Mouse (Mus musculus): ENCODE data around the gene Pifo. TPM values are rescaled to one million over a fixed set of nuclear protein-coding genes. Genes with fewer than 3 reads are reported as not detected.
"Not testable (repeated sequence)": the region's sequence is repeated elsewhere in the genome, so short reads cannot be mapped to it uniquely, and the experiment has no call there.

The Pifo gene
- polyA plus RNA-seq (2015; fragmentation: Nextera tagmentation; extraction: Ambion mirVana): not detected in 2 replicates

DNA sequence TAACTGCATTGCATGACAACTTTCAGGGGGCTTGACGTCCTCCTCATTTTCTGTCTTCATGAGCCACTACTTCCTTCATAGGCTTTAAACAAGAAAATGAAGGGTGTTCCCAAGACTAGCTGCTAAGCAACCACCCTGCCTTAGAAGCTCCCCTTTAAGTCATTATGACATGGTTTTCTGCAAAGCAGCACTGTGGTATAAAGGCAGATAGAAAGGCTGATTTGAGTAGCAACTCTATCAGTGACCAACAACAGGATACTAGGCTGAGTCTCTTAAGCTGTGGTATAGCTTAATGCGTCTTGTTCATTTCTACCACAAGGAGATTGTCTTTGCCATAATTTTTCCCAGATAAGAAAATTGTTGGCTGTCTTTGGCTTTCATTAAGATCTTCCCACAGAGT lies at the start of gene Pifo:
Gene Pifo (minus strand): TSS at position 101 of the 400 bp plus-strand sequence.
- no peaks in the 10 kb centered on the region for H3K36me3 ChIP-seq
- H3K27me3 ChIP-seq: no peaks in the 10 kb centered on the region
- H3K9me3 ChIP-seq: no peaks in the 10 kb centered on the region
- H3K4me1 ChIP-seq: no peaks in the 10 kb centered on the region
- H3K4me3 ChIP-seq: no peak within 1 kb of the TSS
- no peak within 1 kb of the TSS for H3K27ac ChIP-seq
- H3K4me2 ChIP-seq: no peak within 1 kb of the TSS
- H3K9ac ChIP-seq: no peak within 1 kb of the TSS
- no peak for ATAC-seq (ENCODE audit: insufficient number of reproducible peaks, low FRiP score, low TSS enrichment, low read depth)
- WGBS: 84% methylated on average over 2 of the region's 2 CpGs

DNA sequence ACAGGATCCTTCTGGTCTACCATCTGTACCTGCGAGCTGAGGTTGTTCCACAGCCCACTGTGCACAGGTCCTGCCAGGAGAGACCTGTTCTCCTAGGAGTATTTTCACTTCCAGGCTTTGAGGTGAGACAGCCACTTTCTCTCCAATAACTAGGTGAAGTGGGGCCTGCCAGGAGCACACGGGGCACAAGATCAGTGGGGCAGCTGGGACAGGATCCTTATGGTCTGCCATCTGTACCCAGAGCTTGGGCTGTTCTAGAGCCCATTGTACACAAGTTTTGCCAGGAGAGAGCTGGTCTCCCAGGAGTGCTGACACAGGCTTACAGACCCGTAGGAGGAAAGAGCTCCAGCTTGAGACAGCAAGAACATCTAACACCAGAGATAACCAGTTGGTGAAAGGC lies 43.5 kb upstream of the Pifo start:
- H3K27ac ChIP-seq: no peak overlapping the region
- H3K9ac ChIP-seq: no peak overlapping the region
- 72% methylated on average over 3 of the region's 3 CpGs for WGBS
- no peaks in the 10 kb centered on the region for H3K4me1 ChIP-seq
- H3K4me2 ChIP-seq: no peak overlapping the region
- H3K9me3 ChIP-seq: no peaks in the 10 kb centered on the region
- no peak for ATAC-seq (ENCODE audit: insufficient number of reproducible peaks, low FRiP score, low TSS enrichment, low read depth)
- H3K4me3 ChIP-seq: no peak overlapping the region
- H3K27me3 ChIP-seq: no peaks in the 10 kb centered on the region
- H3K36me3 ChIP-seq: no peaks in the 10 kb centered on the region

DNA sequence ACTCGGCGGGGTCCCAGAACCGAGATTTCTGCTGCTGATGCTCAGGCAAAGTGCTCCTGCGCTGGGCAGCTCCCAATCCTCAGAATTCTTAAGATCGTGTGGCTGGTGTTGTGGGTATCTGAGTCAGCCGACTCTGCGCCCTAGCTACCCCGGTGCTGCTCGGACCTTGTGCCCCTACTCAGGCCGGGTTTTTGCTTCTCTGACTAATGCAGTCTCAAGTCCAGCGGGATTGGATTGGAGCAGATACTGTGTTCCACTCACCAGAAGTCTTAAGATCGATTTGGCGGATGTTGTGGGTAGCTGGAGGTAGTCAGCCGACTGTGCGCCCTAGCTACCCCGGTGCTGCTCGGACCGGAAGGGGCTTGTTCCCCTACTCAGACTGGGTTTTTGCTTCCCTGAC lies 37.5 kb upstream of the Pifo start:
- Histone ChIP-seq H3K27me3 (no peaks in the 10 kb centered on the region), H3K36me3 (no peaks in the 10 kb centered on the region), H3K27ac (no peak overlapping the region), H3K9me3 (no peaks in the 10 kb centered on the region), H3K4me2 (no peak overlapping the region), H3K9ac (no peak overlapping the region), H3K4me1 (no peaks in the 10 kb centered on the region), H3K4me3 (no peak overlapping the region)
- 67% methylated on average over 18 of the region's 18 CpGs for WGBS
- ATAC-seq (ENCODE audit: insufficient number of reproducible peaks, low FRiP score, low TSS enrichment, low read depth): no peak

DNA sequence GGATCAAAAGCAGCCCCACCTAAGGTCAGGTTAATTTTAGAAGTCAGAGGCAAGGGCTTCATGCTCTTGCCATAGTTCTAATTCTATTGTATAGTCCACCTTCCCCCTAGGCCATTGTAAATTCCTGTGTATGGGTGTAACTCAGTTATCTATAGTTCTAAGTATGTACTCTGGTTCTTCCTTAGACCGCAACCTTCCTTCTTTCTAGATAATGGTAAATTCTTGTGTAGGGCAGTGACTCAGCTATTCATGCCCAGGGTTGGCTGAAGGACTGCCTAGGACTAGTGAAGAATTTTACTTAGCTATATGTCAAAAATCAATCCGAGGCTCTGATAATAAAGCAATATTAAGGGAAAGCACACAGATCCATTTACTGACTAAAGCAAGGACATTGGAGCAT lies 25.9 kb upstream of the Pifo start:
- H3K36me3 ChIP-seq: no peaks in the 10 kb centered on the region
- no peak overlapping the region for H3K9ac ChIP-seq
- H3K4me2 ChIP-seq: no peak overlapping the region
- no peak overlapping the region for H3K4me3 ChIP-seq
- H3K9me3 ChIP-seq: no peaks in the 10 kb centered on the region
- WGBS: 82% methylated on average over 2 of the region's 2 CpGs
- no peaks in the 10 kb centered on the region for H3K27me3 ChIP-seq
- no peak for ATAC-seq (ENCODE audit: insufficient number of reproducible peaks, low FRiP score, low TSS enrichment, low read depth)
- no peak overlapping the region for H3K27ac ChIP-seq
- H3K4me1 ChIP-seq: no peaks in the 10 kb centered on the region

DNA sequence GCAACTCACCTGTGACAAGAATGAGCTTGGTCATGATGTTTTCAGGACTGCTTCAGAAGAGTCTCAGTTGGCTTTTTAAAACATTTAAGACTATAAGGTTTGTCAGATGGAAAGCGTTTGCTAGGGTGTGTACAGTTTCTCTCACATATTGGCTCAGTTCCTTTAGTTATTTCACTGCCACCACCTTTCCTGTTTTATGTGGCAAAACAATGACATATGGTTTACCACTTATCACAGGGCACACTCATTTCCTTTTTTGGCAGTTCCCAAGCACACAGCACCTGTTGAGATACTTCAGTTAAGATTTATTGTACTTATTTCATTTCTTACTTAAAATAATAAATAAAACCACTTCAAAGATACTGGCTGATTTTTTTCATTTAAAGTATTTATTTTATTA lies 18.3 kb upstream of the Pifo start, which contains the start of gene Chil5:
Gene Chil5 (minus strand): TSS at position 34 of the 400 bp plus-strand sequence.
- no peak for ATAC-seq (ENCODE audit: insufficient number of reproducible peaks, low FRiP score, low TSS enrichment, low read depth)
- no peak within 1 kb of the TSS for H3K27ac ChIP-seq
- H3K9ac ChIP-seq: no peak within 1 kb of the TSS
- no peak within 1 kb of the TSS for H3K4me3 ChIP-seq
- WGBS: 79% methylated on average over 1 of the region's 1 CpGs
- no peaks in the 10 kb centered on the region for H3K36me3 ChIP-seq
- no peaks in the 10 kb centered on the region for H3K27me3 ChIP-seq
- H3K9me3 ChIP-seq: no peaks in the 10 kb centered on the region
- no peaks in the 10 kb centered on the region for H3K4me1 ChIP-seq
- no peak within 1 kb of the TSS for H3K4me2 ChIP-seq

DNA sequence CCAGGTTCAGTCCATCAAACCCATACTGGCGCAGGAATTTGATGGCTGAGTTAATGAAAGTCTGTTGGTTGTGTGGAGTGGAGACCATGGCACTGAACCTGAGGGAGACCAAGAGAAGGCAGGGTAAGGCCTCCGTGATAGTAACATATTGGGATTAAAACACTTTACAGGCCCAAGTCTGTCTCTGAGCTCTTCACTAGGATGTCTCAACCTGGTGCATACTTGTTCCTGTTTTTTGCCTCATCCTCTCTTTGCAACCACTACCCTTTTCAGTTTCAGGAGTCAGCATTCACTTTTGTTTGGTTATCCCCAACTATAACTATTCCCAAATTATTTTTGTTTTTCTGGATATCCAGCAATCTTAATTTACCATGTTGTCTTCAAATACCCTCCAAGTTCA lies 9.7 kb upstream of the Pifo start:
- H3K27ac ChIP-seq: no peak overlapping the region
- no peak overlapping the region for H3K4me2 ChIP-seq
- WGBS: 74% methylated on average over 2 of the region's 2 CpGs
- no peaks in the 10 kb centered on the region for H3K27me3 ChIP-seq
- ATAC-seq (ENCODE audit: insufficient number of reproducible peaks, low FRiP score, low TSS enrichment, low read depth): no peak
- H3K4me1 ChIP-seq: no peaks in the 10 kb centered on the region
- H3K36me3 ChIP-seq: no peaks in the 10 kb centered on the region
- no peaks in the 10 kb centered on the region for H3K9me3 ChIP-seq
- H3K9ac ChIP-seq: no peak overlapping the region
- H3K4me3 ChIP-seq: no peak overlapping the region

DNA sequence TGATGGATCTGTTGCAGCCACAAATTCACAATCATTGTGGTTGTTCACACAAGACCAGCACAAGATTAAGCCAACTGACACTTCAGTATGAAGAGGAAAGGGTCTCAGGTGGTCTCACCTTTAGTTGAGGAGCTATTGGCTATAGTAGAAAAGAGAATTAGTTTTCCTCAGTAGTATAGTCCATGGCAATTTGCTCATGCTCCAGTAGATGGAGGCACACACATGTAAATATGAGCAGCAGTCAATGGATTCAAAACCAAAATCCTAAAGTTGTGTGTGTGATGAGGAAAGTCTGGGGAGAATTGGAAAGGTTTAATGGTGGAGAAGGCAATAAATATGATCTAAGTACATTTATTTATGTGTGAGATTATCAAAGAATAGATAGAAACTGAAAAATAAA lies 7.4 kb upstream of the Pifo start:
- Histone ChIP-seq H3K4me3 (no peak overlapping the region), H3K27ac (no peak overlapping the region), H3K9ac (no peak overlapping the region), H3K27me3 (no peaks in the 10 kb centered on the region), H3K9me3 (no peaks in the 10 kb centered on the region), H3K36me3 (no peaks in the 10 kb centered on the region), H3K4me2 (no peak overlapping the region), H3K4me1 (no peaks in the 10 kb centered on the region)
- no peak for ATAC-seq (ENCODE audit: insufficient number of reproducible peaks, low FRiP score, low TSS enrichment, low read depth)

DNA sequence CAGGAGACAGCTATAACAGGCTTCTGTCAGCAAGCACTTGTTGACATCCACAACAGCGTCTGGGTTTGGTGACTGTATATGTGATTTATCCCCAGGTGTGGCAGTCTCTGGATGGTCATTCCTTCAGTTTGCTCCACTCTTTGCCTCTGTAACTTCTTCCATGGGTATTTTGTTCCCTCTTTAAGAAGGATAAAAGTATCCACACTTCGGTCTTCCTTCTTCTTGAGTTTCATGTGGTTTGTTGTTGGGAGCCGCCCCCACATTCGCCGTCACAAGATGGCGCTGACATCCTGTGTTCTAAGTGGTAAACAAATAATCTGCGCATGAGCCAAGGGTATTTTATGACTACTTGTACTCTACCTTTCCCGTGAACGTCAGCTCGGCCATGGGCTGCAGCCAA lies 11.1 kb downstream of the Pifo start:
- H3K9me3 ChIP-seq; ATAC-seq (ENCODE audit: insufficient number of reproducible peaks, low FRiP score, low TSS enrichment, low read depth); H3K27me3 ChIP-seq; H3K4me1 ChIP-seq; H3K4me3 ChIP-seq; H3K36me3 ChIP-seq; H3K27ac ChIP-seq; H3K9ac ChIP-seq; H3K4me2 ChIP-seq: not testable (repeated sequence)
- 58% methylated on average over 10 of the region's 10 CpGs for WGBS

DNA sequence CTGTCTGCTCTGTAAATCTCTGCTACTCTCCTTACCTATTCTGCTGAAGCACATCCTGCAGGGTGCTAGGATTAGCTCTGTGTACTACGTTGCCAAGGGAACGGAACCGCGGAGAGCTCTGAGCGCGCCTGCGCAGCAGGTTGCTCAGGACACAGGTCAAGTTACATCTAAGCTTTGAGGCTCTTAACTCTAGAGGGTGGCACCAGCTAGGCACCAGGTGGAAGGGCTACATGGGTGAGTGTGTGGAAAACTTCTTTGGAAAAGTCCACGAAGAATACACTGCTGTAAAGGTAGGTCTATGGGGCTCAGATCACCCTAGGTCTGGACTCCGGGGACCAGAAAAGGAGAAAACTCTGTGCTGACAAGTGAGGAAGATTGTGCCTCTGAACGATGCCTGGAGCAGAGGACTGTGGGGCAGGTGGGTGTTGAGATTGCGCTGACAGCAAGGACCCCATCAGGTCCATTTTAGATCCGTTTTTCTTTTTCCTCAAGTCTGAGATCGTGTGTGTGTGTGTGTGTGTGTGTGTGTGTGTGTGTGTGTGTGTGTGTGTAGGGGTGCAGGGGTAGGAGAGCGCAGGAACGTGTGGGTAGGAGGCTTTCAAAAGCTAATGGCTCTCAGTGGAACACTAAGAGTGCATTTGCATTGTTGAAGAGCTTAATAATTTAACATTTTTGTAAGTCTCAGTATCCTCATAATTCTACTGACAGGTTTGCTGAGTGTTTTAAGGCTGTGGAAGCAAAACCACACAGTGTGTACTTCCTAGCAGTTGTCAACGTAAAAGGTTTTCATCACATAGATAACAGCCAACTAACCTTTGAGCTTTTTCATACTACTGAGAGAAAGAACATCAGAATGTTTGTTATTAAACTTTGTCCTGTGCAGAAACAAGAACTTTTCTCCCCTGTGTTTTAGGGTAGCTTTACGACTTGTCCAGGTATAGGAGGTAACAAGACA lies 12.8 kb downstream of the Pifo start:
- Histone ChIP-seq H3K4me3 (no peak overlapping the region), H3K4me2 (peak overlapping the region; percentile 30), H3K4me1 (peaks cover 5% of the 10 kb centered on the region; the same call in 1 of the 2 replicates), H3K9me3 (no peaks in the 10 kb centered on the region), H3K36me3 (no peaks in the 10 kb centered on the region), H3K27ac (no peak overlapping the region), H3K27me3 (no peaks in the 10 kb centered on the region), H3K9ac (no peak overlapping the region)
- 0 out of 2 replicates have a peak, but pooled peaks have one; percentile 55 for ATAC-seq (ENCODE audit: insufficient number of reproducible peaks, low FRiP score, low TSS enrichment, low read depth)
- 20% methylated on average over 17 of the region's 17 CpGs for WGBS

DNA sequence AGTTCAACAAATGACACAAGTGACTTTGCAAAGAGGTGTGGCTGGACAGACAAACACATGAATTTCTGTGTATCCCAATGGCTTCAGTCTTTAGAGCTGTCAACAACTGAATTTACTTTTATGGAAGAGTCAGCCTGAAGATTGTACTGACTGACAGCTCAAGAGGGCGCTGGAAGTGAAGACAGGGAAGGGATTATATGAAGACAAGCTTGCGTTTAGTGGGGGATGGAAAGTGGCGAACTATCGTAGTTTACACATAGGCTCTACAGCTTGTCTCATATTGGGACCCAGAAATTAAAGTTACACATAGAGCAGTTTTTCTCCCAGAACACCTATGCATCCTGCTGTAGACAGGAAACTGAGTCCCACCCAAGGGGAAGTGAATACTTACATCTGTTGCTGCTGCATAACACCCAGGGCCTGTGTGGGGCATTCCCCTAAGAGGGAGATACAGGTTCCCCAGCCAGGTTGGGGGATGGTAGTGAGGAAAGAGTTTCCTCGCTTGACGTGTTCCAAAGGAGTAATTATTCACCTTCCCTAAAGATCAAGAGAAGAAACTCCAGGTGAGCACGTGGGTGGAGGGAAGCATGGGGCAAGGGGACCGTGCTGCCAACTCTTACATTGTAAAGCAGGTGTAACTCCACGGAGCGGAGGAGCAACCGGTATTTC lies 13.6 kb downstream of the Pifo start:
- no peak overlapping the region for H3K9ac ChIP-seq
- no peaks in the 10 kb centered on the region for H3K9me3 ChIP-seq
- peaks cover 5% of the 10 kb centered on the region; the same call in 1 of the 2 replicates for H3K4me1 ChIP-seq
- no peak overlapping the region for H3K27ac ChIP-seq
- H3K4me3 ChIP-seq: no peak overlapping the region
- peak overlapping the region; percentile 30 for H3K4me2 ChIP-seq
- no peaks in the 10 kb centered on the region for H3K36me3 ChIP-seq
- 16% methylated on average over 11 of the region's 11 CpGs for WGBS
- no peaks in the 10 kb centered on the region for H3K27me3 ChIP-seq
- no peak for ATAC-seq (ENCODE audit: insufficient number of reproducible peaks, low FRiP score, low TSS enrichment, low read depth)

DNA sequence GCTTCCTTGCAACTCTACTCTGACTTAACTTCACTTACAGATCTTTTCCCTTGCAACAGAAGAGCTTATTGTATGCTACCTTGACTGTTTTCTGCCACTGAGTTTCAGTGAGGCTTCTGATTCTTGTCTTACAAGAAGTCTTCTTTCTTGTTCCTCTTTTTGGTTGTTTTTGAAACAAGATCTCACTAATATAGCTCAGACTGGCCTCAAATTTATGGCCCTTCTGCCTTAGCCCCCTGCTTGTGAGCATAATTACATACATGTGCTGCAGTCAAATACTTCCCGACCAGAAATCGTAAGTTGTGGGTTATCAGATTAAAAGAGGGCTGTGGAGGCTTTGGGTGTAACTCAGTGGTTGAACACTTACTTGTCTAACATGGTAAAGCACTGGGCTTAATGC lies 19.7 kb downstream of the Pifo start:
- H3K4me2 ChIP-seq: no peak overlapping the region
- 13% methylated on average over 2 of the region's 2 CpGs for WGBS
- ATAC-seq (ENCODE audit: insufficient number of reproducible peaks, low FRiP score, low TSS enrichment, low read depth): no peak
- no peaks in the 10 kb centered on the region for H3K9me3 ChIP-seq
- H3K4me3 ChIP-seq: no peak overlapping the region
- H3K36me3 ChIP-seq: no peaks in the 10 kb centered on the region
- no peaks in the 10 kb centered on the region for H3K27me3 ChIP-seq
- H3K4me1 ChIP-seq: no peaks in the 10 kb centered on the region
- H3K9ac ChIP-seq: no peak overlapping the region
- H3K27ac ChIP-seq: no peak overlapping the region

DNA sequence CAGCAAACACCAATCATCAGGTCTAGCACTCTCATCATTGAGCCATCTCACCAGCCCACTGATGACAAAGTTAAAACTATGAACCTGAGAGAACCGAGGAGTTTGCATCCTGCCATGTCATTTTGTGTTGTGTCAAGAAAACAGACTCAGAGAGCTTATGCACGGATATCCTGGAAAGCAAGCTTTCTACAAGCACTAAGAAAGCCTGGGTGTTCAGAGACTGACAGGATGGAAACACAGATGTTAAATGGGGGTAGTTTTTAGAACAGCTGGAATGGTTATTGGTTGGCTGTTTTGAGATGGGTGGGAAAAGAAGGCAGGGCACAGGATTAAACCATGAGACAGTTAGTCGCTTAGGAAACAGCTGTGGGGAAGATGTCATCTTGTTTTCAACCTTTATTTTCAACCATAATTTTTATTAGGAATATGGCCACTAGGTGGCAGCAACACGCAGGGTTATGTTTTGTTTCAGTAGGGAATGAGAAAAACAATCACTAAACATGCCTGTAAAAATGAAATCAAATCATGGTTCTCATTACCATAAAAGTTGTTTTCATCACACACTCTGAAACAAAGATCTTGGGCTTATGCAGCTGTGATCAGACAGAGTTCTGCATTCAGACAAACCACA lies 22.7 kb downstream of the Pifo start:
- Histone ChIP-seq H3K4me2 (no peak overlapping the region), H3K27ac (no peak overlapping the region), H3K27me3 (no peaks in the 10 kb centered on the region), H3K9ac (no peak overlapping the region), H3K4me1 (no peaks in the 10 kb centered on the region), H3K4me3 (no peak overlapping the region), H3K36me3 (no peaks in the 10 kb centered on the region), H3K9me3 (no peaks in the 10 kb centered on the region)
- ATAC-seq (ENCODE audit: insufficient number of reproducible peaks, low FRiP score, low TSS enrichment, low read depth): no peak
- 27% methylated on average over 4 of the region's 4 CpGs for WGBS

All from limb, embryonic 15.5 days (tissue).